Mouse (Mus musculus) ovary, postnatal 10 days (tissue): ENCODE measurements around the gene Ganc.

Experiments used
- DNase-seq: peaks from one replicate; pipeline ENCODE4 v3.0.0; 2022; ENCODE audit warnings: low spot score

Ganc gene

GRCm38 (mm10) chr2:120501136-120501918 lies 97.6 kb downstream of the Ganc start:
- no peak for DNase-seq

- no peak for DNase-seq
Observed at GRCm38 (mm10) chr2:120501931-120502604, 98.4 kb downstream of the Ganc start.

GRCm38 (mm10) chr2:120502605-120502990 lies 98.9 kb downstream of the Ganc start:
- DNase-seq: no peak

GRCm38 (mm10) chr2:120503094-120503493 lies 99.4 kb downstream of the Ganc start:
- DNase-seq: no peak

- no peak for DNase-seq
Observed at GRCm38 (mm10) chr2:120503992-120504391, 100.3 kb downstream of the Ganc start.
